Mouse (Mus musculus): ENCODE data around the gene Pxdn. TPM values are rescaled to one million over a fixed set of nuclear protein-coding genes. Genes with fewer than 3 reads are reported as not detected.

Gene Pxdn
- total RNA-seq, 2 experiments from 2014 or later = 46.3 to 49.9 TPM

- no peak for DNase-seq (ENCODE audit: extremely low spot score in 1 of 2, low spot score in 2 of 2)
- intact Hi-C loops (cut with DNase I) = no loop called here
Observed at GRCm38 (mm10) chr12:30006586-30006985, 69.2 kb downstream of the Pxdn start.

- intact Hi-C loops (cut with DNase I) = no loop called here
- peak in 1 of 2 experiments; percentile 31 for DNase-seq (ENCODE audit: extremely low spot score in 1 of 2, low spot score in 2 of 2)
Observed at GRCm38 (mm10) chr12:30008741-30009140, 71.3 kb downstream of the Pxdn start.

- intact Hi-C loops (cut with DNase I) = no loop called here
- no peak for DNase-seq (ENCODE audit: extremely low spot score in 1 of 2, low spot score in 2 of 2)
Observed at GRCm38 (mm10) chr12:30015501-30015900, 78.1 kb downstream of the Pxdn start.

- intact Hi-C loops (cut with DNase I) = no loop called here
- no peak for DNase-seq (ENCODE audit: extremely low spot score in 1 of 2, low spot score in 2 of 2)
Observed at GRCm38 (mm10) chr12:30017131-30017530, 79.7 kb downstream of the Pxdn start.

GRCm38 (mm10) chr12:30020447-30020846 is 83.0 kb downstream of the Pxdn start:
- DNase-seq (ENCODE audit: extremely low spot score in 1 of 2, low spot score in 2 of 2) = no peak
- intact Hi-C loops (cut with DNase I) = no loop called here

- intact Hi-C loops (cut with DNase I) = no loop called here
- no peak for DNase-seq (ENCODE audit: extremely low spot score in 1 of 2, low spot score in 2 of 2)
Observed at GRCm38 (mm10) chr12:30023491-30023890, 86.1 kb downstream of the Pxdn start.

GRCm38 (mm10) chr12:30024264-30024825 is 86.9 kb downstream of the Pxdn start:
- no peak for DNase-seq (ENCODE audit: extremely low spot score in 1 of 2, low spot score in 2 of 2)
- intact Hi-C loops (cut with DNase I) = no loop called here

- no peak for DNase-seq (ENCODE audit: extremely low spot score in 1 of 2, low spot score in 2 of 2)
Observed at GRCm38 (mm10) chr12:30027721-30028340, 90.4 kb downstream of the Pxdn start.

GRCm38 (mm10) chr12:30029111-30029510 is 91.7 kb downstream of the Pxdn start:
- DNase-seq (ENCODE audit: extremely low spot score in 1 of 2, low spot score in 2 of 2) = no peak
- intact Hi-C loops (cut with DNase I) = no loop called here

More at GRCm38 (mm10) chr12:30027721-30028340, 90.4 kb downstream of the Pxdn start:
- intact Hi-C loops (cut with DNase I) = no loop called here

GRCm38 (mm10) chr12:30030571-30030970 is 93.2 kb downstream of the Pxdn start:
- intact Hi-C loops (cut with DNase I) = no loop called here
- no peak for DNase-seq (ENCODE audit: extremely low spot score in 1 of 2, low spot score in 2 of 2)

- DNase-seq (ENCODE audit: extremely low spot score in 1 of 2, low spot score in 2 of 2) = peak in 1 of 2 experiments; percentile 6
- intact Hi-C loops (cut with DNase I) = no loop called here
Observed at GRCm38 (mm10) chr12:30034681-30035080, 97.3 kb downstream of the Pxdn start.

- no peak for DNase-seq (ENCODE audit: extremely low spot score in 1 of 2, low spot score in 2 of 2)
- intact Hi-C loops (cut with DNase I) = no loop called here
Observed at GRCm38 (mm10) chr12:30035406-30035805, 98.0 kb downstream of the Pxdn start.

- DNase-seq (ENCODE audit: extremely low spot score in 1 of 2, low spot score in 2 of 2) = no peak
- intact Hi-C loops (cut with DNase I) = no loop called here
Observed at GRCm38 (mm10) chr12:30035841-30036568, 98.6 kb downstream of the Pxdn start.

GRCm38 (mm10) chr12:30036569-30037055 is 99.2 kb downstream of the Pxdn start:
- DNase-seq (ENCODE audit: extremely low spot score in 1 of 2, low spot score in 2 of 2) = peak in 1 of 2 experiments; percentile 55

GRCm38 (mm10) chr12:30039565-30039964 is 102.2 kb downstream of the Pxdn start:
- DNase-seq (ENCODE audit: extremely low spot score in 1 of 2, low spot score in 2 of 2) = peak; percentile 61 to 63
- intact Hi-C loops (cut with DNase I) = no loop called here

More at GRCm38 (mm10) chr12:30036569-30037055, 99.2 kb downstream of the Pxdn start:
- intact Hi-C loops (cut with DNase I) = no loop called here

- intact Hi-C loops (cut with DNase I) = loop anchor here (2.0 to 10.0 kb wide), 2 partner anchors 113 to 845 kb away; partner anchors contain the start of gene Alkal2
- peak in 1 of 2 experiments; percentile 48 for DNase-seq (ENCODE audit: extremely low spot score in 1 of 2, low spot score in 2 of 2)
Observed at GRCm38 (mm10) chr12:30040150-30040549, 102.7 kb downstream of the Pxdn start.

- DNase-seq (ENCODE audit: extremely low spot score in 1 of 2, low spot score in 2 of 2) = no peak
- intact Hi-C loops (cut with DNase I) = loop anchor here (10.0 kb wide), 1 partner anchor 836 kb away; the partner anchor contains the start of gene Alkal2
Observed at GRCm38 (mm10) chr12:30048848-30049247, 111.4 kb downstream of the Pxdn start.

GRCm38 (mm10) chr12:30049818-30050217 is 112.4 kb downstream of the Pxdn start:
- no peak for DNase-seq (ENCODE audit: extremely low spot score in 1 of 2, low spot score in 2 of 2)
- intact Hi-C loops (cut with DNase I) = loop anchor here (2.0 to 10.0 kb wide), 5 partner anchors 77 to 835 kb away; partner anchors contain the start of gene Alkal2

GRCm38 (mm10) chr12:30050235-30050634 is 112.8 kb downstream of the Pxdn start:
- intact Hi-C loops (cut with DNase I) = loop anchor here (2.0 to 10.0 kb wide), 4 partner anchors 77 to 527 kb away; no protein-coding TSS in a partner anchor
- DNase-seq (ENCODE audit: extremely low spot score in 1 of 2, low spot score in 2 of 2) = peak; percentile 51 to 63

Data from left cerebral cortex, postnatal 10 days (tissue).